Mouse (Mus musculus) urinary bladder, postnatal 0 days (tissue): ENCODE measurements around the gene Smarcad1. TPM values are rescaled to one million over a fixed set of nuclear protein-coding genes. Genes with fewer than 3 reads are reported as not detected.

Experiments
- polyA plus RNA-seq: library from polyadenylated mRNA; unstranded; fragments of >200 nt; fragmentation: Nextera tagmentation; extraction: Ambion mirVana; gene quantifications from 2 replicates; pipeline ENCODE4 v1.2.1, GENCODE M21; 2015

Gene Smarcad1
- polyA plus RNA-seq, result 29.6 and 31.3 TPM in 2 replicates

GRCm38 (mm10) chr6:65042491-65043171 is at the start of gene Smarcad1:
Smarcad1 (plus strand) TSS chr6:65042583.

GRCm38 (mm10) chr6:65144621-65145205 is 102.3 kb downstream of the Smarcad1 start, which contains the start of gene Hpgds:
Hpgds (minus strand) TSS chr6:65144908.

Other genes starting within 250 kb of the Smarcad1 start
- gene Hpgds, start 102.3 kb downstream of the Smarcad1 start, polyA plus RNA-seq, result 4.7 and 4.8 TPM in 2 replicates